Mouse (Mus musculus): Measurements from ENCODE around the gene Ssbp2. TPM values are rescaled to one million over a fixed set of nuclear protein-coding genes. Genes with fewer than 3 reads are reported as not detected.

The Ssbp2 gene
- 115 and 125 TPM in 2 replicates for polyA plus RNA-seq (2012; rRNA removed)

DNA sequence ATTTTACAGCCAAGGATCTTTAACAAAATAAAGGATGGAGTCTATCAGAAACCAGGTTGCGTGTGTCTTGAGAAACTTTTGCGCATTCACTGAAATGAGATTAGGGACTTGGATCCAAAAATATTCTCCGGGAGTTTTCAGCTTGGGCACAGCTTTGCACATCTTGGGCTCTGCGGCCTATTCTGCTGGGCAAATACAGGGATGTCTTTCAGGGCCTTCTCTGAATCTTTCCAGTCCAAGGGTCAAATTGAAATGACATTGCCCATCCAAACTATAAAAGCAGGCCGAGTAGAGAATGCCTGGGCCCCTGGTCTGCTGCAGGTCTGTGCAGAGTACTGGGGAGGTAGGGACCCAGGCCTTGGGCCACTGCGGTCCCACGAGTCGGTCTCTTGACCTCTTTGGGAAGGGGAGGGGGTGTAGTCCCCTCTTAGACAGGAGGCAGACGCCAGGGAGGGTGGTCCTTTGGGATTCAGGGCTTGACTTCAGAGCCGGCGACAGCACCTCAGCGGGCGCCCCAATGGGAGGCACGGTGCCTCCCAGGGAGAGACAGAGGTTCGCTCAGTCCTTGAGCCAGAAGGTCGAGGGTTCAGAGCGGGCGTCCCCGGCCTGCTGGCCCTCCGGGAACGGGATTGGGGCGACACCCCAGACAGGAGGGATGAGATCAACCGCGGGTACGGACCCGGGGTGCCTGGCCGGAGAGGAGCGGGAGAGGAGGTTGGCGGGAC lies at the start of gene Ssbp2:
TSS of gene Ssbp2 (plus strand) at position 388 of the 725 bp plus-strand sequence.
- WGBS = 17% methylated on average over 29 of the region's 29 CpGs
- Histone ChIP-seq H3K4me1 (replicated peaks; ENCODE audit: control insufficient read depth, insufficient read depth, low read length) (peaks cover 7% of the 10 kb centered on the region), H3K36me3 (ENCODE audit: control insufficient read depth, insufficient read depth, low read length) (no peaks in the 10 kb centered on the region), H3K27me3 (ENCODE audit: control insufficient read depth, insufficient read depth, low read length) (no peaks in the 10 kb centered on the region), H3K27ac (ENCODE audit: control insufficient read depth, insufficient read depth, low read length) (peak within 1 kb of the TSS; percentile 68), H3K4me3 (ENCODE audit: control insufficient read depth, insufficient read depth, low read length) (peak within 1 kb of the TSS; percentile 77)
- DNase-seq = no peak
- TF ChIP-seq CTCF (IDR thresholded peaks at IDR 0.05; ENCODE audit: borderline replicate concordance, control insufficient read depth, extremely low read depth, insufficient read depth, low read length, poor library complexity) = no peak
- no peak for TF ChIP-seq POLR2A (IDR thresholded peaks at IDR 0.05; ENCODE audit: control insufficient read depth, extremely low read depth, insufficient read depth, low read length, poor library complexity)

DNA sequence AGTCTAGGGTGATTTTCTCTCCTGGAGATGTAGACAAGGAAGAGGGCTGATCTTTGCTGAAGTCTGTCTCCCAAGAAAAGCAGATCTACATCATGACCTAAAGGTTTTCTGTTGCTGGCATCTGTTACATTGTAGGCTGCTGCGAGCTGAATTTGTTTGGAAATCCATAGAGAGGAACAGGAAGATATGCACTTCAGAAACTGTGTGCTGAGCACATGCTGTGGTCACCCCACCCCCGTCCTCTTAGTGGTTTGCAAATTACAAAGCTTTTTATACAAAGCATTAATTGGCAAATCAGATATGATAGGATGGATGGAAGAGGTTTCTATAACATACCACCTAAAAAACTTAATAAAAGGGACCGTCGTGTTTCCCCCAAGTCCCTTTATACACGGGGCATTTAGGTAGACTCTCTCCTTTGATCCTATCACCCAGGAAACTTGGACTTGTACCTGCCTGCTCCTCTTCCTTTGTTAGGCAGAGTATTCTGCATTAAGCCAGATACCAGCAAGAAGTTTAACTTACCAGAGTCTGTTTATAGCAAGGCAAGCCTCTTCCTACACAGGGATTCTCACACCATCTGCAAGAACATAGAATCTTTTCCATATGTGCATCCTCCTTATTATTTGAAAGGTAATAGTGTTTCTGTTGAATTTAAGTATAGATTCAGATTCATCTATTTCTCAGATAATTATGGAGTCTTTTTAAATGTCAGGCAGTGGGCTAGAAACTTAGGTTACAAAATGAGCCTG lies 46.2 kb upstream of the Ssbp2 start:
- no peak overlapping the region for H3K27ac ChIP-seq (ENCODE audit: control insufficient read depth, insufficient read depth, low read length)
- H3K4me3 ChIP-seq (ENCODE audit: control insufficient read depth, insufficient read depth, low read length) = no peak overlapping the region
- no peaks in the 10 kb centered on the region for H3K4me1 ChIP-seq (replicated peaks; ENCODE audit: control insufficient read depth, insufficient read depth, low read length)
- H3K27me3 ChIP-seq (ENCODE audit: control insufficient read depth, insufficient read depth, low read length) = no peaks in the 10 kb centered on the region
- DNase-seq = no peak
- 44% methylated on average over 5 of the region's 5 CpGs for WGBS
- TF ChIP-seq CTCF (IDR thresholded peaks at IDR 0.05; ENCODE audit: borderline replicate concordance, control insufficient read depth, extremely low read depth, insufficient read depth, low read length, poor library complexity) = no peak
- TF ChIP-seq POLR2A (IDR thresholded peaks at IDR 0.05; ENCODE audit: control insufficient read depth, extremely low read depth, insufficient read depth, low read length, poor library complexity) = no peak
- no peaks in the 10 kb centered on the region for H3K36me3 ChIP-seq (ENCODE audit: control insufficient read depth, insufficient read depth, low read length)

DNA sequence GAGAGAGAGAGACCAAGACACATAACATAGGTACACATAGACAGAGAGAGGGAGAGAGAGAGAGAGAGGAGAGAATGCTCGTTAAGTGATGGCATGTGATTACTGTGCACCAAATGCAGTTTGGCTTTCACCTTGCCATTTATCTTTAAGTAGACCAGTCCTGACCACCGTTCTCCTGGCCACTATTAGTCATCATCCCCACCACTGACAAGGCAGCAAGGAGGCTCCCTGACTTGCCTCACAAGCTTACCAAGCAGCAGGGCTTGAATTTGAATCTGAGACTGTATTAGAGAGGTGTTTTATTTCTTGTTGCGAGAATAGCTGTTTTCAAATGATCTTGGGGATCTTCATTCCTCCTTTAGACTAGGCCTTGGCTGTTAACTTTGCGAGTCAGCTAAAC lies 44.2 kb upstream of the Ssbp2 start:
- no peak overlapping the region for H3K27ac ChIP-seq (ENCODE audit: control insufficient read depth, insufficient read depth, low read length)

DNA sequence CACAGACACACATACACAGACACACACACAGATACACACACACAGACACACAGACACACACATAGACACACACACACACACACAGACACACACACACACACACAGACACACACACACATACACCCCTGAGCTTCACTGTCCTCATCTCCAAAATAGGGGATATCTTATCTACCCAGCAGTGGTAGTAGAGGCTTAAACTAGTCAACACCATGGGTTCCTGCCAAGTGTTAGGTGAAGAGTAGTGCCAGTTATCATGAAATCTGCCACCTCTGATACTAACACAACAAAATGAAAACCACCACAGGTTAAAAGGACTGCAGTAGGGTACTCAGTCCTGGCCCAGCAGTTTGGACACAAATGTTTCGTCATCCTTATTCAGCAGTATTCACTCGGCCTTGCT lies 43.4 kb upstream of the Ssbp2 start:
- no peak overlapping the region for H3K27ac ChIP-seq (ENCODE audit: control insufficient read depth, insufficient read depth, low read length)
- DNase-seq = no peak
- no peaks in the 10 kb centered on the region for H3K27me3 ChIP-seq (ENCODE audit: control insufficient read depth, insufficient read depth, low read length)
- TF ChIP-seq CTCF (IDR thresholded peaks at IDR 0.05; ENCODE audit: borderline replicate concordance, control insufficient read depth, extremely low read depth, insufficient read depth, low read length, poor library complexity) (no peak), POLR2A (IDR thresholded peaks at IDR 0.05; ENCODE audit: control insufficient read depth, extremely low read depth, insufficient read depth, low read length, poor library complexity) (no peak)
- no peak overlapping the region for H3K4me3 ChIP-seq (ENCODE audit: control insufficient read depth, insufficient read depth, low read length)
- no peaks in the 10 kb centered on the region for H3K36me3 ChIP-seq (ENCODE audit: control insufficient read depth, insufficient read depth, low read length)
- 91% methylated on average over 2 of the region's 2 CpGs for WGBS
- peaks cover 2% of the 10 kb centered on the region; the same call in 1 of the 2 replicates for H3K4me1 ChIP-seq (replicated peaks; ENCODE audit: control insufficient read depth, insufficient read depth, low read length)

More for the DNA sequence above, 44.2 kb upstream of the Ssbp2 start:
- H3K4me3 ChIP-seq (ENCODE audit: control insufficient read depth, insufficient read depth, low read length) = no peak overlapping the region
- no peak for TF ChIP-seq CTCF (IDR thresholded peaks at IDR 0.05; ENCODE audit: borderline replicate concordance, control insufficient read depth, extremely low read depth, insufficient read depth, low read length, poor library complexity)
- TF ChIP-seq POLR2A (IDR thresholded peaks at IDR 0.05; ENCODE audit: control insufficient read depth, extremely low read depth, insufficient read depth, low read length, poor library complexity) = no peak
- no peak for DNase-seq
- WGBS = 87% methylated on average over 4 of the region's 4 CpGs
- no peaks in the 10 kb centered on the region for H3K4me1 ChIP-seq (replicated peaks; ENCODE audit: control insufficient read depth, insufficient read depth, low read length)
- no peaks in the 10 kb centered on the region for H3K36me3 ChIP-seq (ENCODE audit: control insufficient read depth, insufficient read depth, low read length)
- no peaks in the 10 kb centered on the region for H3K27me3 ChIP-seq (ENCODE audit: control insufficient read depth, insufficient read depth, low read length)

DNA sequence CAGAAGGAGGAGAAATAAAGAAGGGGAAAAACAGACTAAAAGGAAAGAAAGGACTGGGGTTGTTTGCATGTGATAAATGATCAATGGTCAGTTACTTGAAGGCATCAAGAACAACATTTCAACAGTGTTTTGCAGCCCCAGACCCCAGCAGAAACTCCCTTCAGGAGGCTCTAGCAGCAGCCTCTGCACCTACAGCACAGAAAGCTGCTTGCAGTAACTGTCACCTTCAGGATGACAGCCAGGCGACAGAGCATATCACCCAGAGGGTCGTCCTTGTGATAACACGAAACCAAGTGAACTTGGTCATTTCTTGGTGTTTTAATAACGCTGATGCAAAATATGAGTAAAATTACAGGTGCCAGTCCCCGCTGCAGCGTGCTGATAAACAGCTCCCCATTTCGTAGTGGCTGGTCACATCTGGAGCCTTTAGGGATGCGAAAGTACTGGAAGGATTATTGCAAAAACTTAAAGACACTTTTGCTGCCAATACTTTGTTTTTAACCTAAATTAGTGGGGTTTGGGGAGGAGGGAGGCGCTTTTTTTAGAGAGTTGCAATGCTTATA lies 38.6 kb upstream of the Ssbp2 start:
- H3K4me3 ChIP-seq (ENCODE audit: control insufficient read depth, insufficient read depth, low read length) = no peak overlapping the region
- no peaks in the 10 kb centered on the region for H3K27me3 ChIP-seq (ENCODE audit: control insufficient read depth, insufficient read depth, low read length)
- H3K4me1 ChIP-seq (replicated peaks; ENCODE audit: control insufficient read depth, insufficient read depth, low read length) = peaks cover 2% of the 10 kb centered on the region; the same call in 1 of the 2 replicates
- DNase-seq = peak; percentile 11
- H3K27ac ChIP-seq (ENCODE audit: control insufficient read depth, insufficient read depth, low read length) = no peak overlapping the region
- TF ChIP-seq CTCF (IDR thresholded peaks at IDR 0.05; ENCODE audit: borderline replicate concordance, control insufficient read depth, extremely low read depth, insufficient read depth, low read length, poor library complexity) = no peak
- no peak for TF ChIP-seq POLR2A (IDR thresholded peaks at IDR 0.05; ENCODE audit: control insufficient read depth, extremely low read depth, insufficient read depth, low read length, poor library complexity)
- no peaks in the 10 kb centered on the region for H3K36me3 ChIP-seq (ENCODE audit: control insufficient read depth, insufficient read depth, low read length)
- 36% methylated on average over 9 of the region's 9 CpGs for WGBS

DNA sequence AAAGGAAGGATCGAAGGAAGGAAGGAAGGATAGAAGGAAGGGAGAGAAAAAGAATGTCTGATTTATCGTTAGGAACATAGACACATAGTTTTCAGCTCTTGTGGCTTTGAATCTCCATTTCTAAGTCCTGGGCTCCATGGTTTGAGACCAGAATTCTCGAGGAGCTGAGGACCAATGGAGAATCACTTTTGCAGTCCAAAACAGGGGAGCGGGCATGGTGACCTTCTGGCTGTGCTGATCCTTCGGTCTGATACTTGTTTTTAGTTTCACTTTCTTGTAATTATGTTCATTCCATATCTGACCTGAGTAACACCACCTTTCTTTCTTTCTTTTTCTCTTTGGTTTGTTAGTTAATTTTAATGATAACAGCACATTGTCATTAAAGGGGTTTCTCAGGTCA lies 29.2 kb upstream of the Ssbp2 start:
- Histone ChIP-seq H3K27ac (ENCODE audit: control insufficient read depth, insufficient read depth, low read length) (no peak overlapping the region), H3K4me1 (replicated peaks; ENCODE audit: control insufficient read depth, insufficient read depth, low read length) (peaks cover 2% of the 10 kb centered on the region; the same call in 1 of the 2 replicates), H3K27me3 (ENCODE audit: control insufficient read depth, insufficient read depth, low read length) (no peaks in the 10 kb centered on the region), H3K36me3 (ENCODE audit: control insufficient read depth, insufficient read depth, low read length) (no peaks in the 10 kb centered on the region), H3K4me3 (ENCODE audit: control insufficient read depth, insufficient read depth, low read length) (peak overlapping the region; percentile 26; the same call in 1 of the 2 replicates)
- 22% methylated on average over 5 of the region's 5 CpGs for WGBS
- no peak for TF ChIP-seq POLR2A (IDR thresholded peaks at IDR 0.05; ENCODE audit: control insufficient read depth, extremely low read depth, insufficient read depth, low read length, poor library complexity)
- no peak for TF ChIP-seq CTCF (IDR thresholded peaks at IDR 0.05; ENCODE audit: borderline replicate concordance, control insufficient read depth, extremely low read depth, insufficient read depth, low read length, poor library complexity)
- no peak for DNase-seq

Data from thymus, adult 2 months (tissue).